Mouse (Mus musculus) liver, embryonic 14.5 days (tissue): ENCODE measurements around the gene Mtfr1l. TPM values are rescaled to one million over a fixed set of nuclear protein-coding genes. Genes with fewer than 3 reads are reported as not detected.
A peak's percentile ranks its signal among the peaks of the same experiment; 100 is the strongest.

Experiments
- ATAC-seq: fragments of 200-750 bp; cut with Nextera tagmentation; 2 replicates; pipeline ENCODE4 v1.8.0; 2017; ENCODE audit warnings: moderate number of reproducible peaks, mild to moderate bottlenecking, moderate library complexity; ENCODE audit not compliant: insufficient read depth
- DNase-seq, 3 experiments: peaks; one replicate each; pipeline ENCODE4 v3.0.0-alpha.2; 2012 to 2013; ENCODE audit warnings: low read depth in 3 of 3, low spot score in 3 of 3
- H3K27ac ChIP-seq: fragments of 300-500 bp; sonication (generic); 2 replicates; pipeline ENCODE4 v1.5.1; 2014; ENCODE audit warnings: moderate library complexity, mild to moderate bottlenecking, control low read depth, inconsistent platforms
- H3K27me3 ChIP-seq: fragments of 300-500 bp; sonication (generic); 2 replicates; pipeline ENCODE4 v1.6.1; 2014; ENCODE audit warnings: mild to moderate bottlenecking, low read length, moderate library complexity; ENCODE audit not compliant: control insufficient read depth, insufficient read depth
- H3K36me3 ChIP-seq: fragments of 300-500 bp; sonication (generic); replicated peaks from 2 replicates; pipeline ENCODE4 v1.6.1; 2014; ENCODE audit warnings: low read depth; ENCODE audit not compliant: control insufficient read depth, insufficient read depth
- H3K4me1 ChIP-seq, 2 experiments: fragments of 200-500 bp in 1 of 2; fragments of 300-500 bp in 1 of 2; sonication (generic) in 1 of 2; replicated peaks; 2 replicates each; pipeline ENCODE4 v1.6.1; 2012 to 2014; ENCODE audit warnings: antibody characterized with exemption in 1 of 2, inconsistent platforms in 1 of 2, low read length in 1 of 2; ENCODE audit not compliant: control insufficient read depth in 2 of 2, insufficient read depth in 2 of 2
- H3K4me2 ChIP-seq: fragments of 300-500 bp; sonication (generic); 2 replicates; pipeline ENCODE4 v1.6.1; 2014; ENCODE audit warnings: low read depth, mild to moderate bottlenecking, control low read depth, moderate library complexity
- H3K4me3 ChIP-seq, 2 experiments: fragments of 200-500 bp in 1 of 2; fragments of 300-500 bp in 1 of 2; sonication (generic) in 1 of 2; 2 replicates each; pipeline ENCODE4 v1.5.1; 2012 to 2014; ENCODE audit warnings: low read depth in 2 of 2, low read length in 2 of 2, mild to moderate bottlenecking in 2 of 2, control low read depth in 1 of 2, inconsistent platforms in 1 of 2, moderate library complexity in 1 of 2; ENCODE audit not compliant: insufficient read depth in 1 of 2
- H3K9ac ChIP-seq: fragments of 300-500 bp; sonication (generic); replicated peaks from 2 replicates; pipeline ENCODE4 v1.6.1; 2014; ENCODE audit warnings: mild to moderate bottlenecking, control low read depth, moderate library complexity
- H3K9me3 ChIP-seq: fragments of 300-500 bp; sonication (generic); 2 replicates; pipeline ENCODE4 v1.6.1; 2016; ENCODE audit warnings: low read length, mixed read lengths; ENCODE audit not compliant: control insufficient read depth
- CTCF ChIP-seq: IDR thresholded peaks from 2 replicates; pipeline ENCODE4 v1.5.1; 2016; ENCODE audit warnings: antibody characterized with exemption, low read depth, control low read depth
- EP300 ChIP-seq: IDR thresholded peaks from 2 replicates; pipeline ENCODE4 v1.6.1; 2016; ENCODE audit warnings: antibody characterized with exemption, low read depth
- WGBS: fragments of 180-500 bp; shearing (Covaris S2); extraction: QIAGEN DNeasy Blood & Tissue Kit; methylation state at CpG from one replicate; pipeline ENCODE4 v1.1.7; 2014; ENCODE audit not compliant: insufficient replicate concordance; 5-methylcytosine and 5-hydroxymethylcytosine counted together
- polyA plus RNA-seq, 2 experiments: library from polyadenylated mRNA; depleted of rRNA in 1 of 2; stranded (reverse) in 1 of 2; unstranded in 1 of 2; fragments of >200 nt; fragmentation: Nextera tagmentation in 1 of 2; extraction: Ambion mirVana in 1 of 2; gene quantifications; 2 replicates each; pipeline versions ENCODE4 v1.2.1 to v1.2.3; 2012 to 2014

Gene Mtfr1l
- polyA plus RNA-seq, 2 experiments = 28.4 to 41.6 TPM

- peaks cover 25 to 34% of the 10 kb centered on the region in 2 experiments for H3K4me1 ChIP-seq
- no peak for TF ChIP-seq CTCF
- TF ChIP-seq EP300 = no peak
- H3K9ac ChIP-seq = no peak overlapping the region
- H3K27ac ChIP-seq = no peak overlapping the region
- no peak overlapping the region for H3K4me3 ChIP-seq
- peak overlapping the region; percentile 74 for H3K4me2 ChIP-seq
- no peaks in the 10 kb centered on the region for H3K36me3 ChIP-seq
- WGBS = 50% methylated on average over 12 of the region's 12 CpGs
- ATAC-seq (no peak), DNase-seq (no peak)
- no peaks in the 10 kb centered on the region for H3K9me3 ChIP-seq
- H3K27me3 ChIP-seq = no peaks in the 10 kb centered on the region; the same call in 1 of the 2 replicates
Measured at GRCm38 (mm10) chr4:134497986-134498731, 37.0 kb downstream of the Mtfr1l start.

GRCm38 (mm10) chr4:134497223-134497622, 38.0 kb downstream of the Mtfr1l start:
- TF ChIP-seq EP300 (no peak), CTCF (no peak)
- H3K36me3 ChIP-seq = no peaks in the 10 kb centered on the region
- peak overlapping the region; percentile 74 for H3K4me2 ChIP-seq
- peak overlapping the region; percentile 45 for H3K9ac ChIP-seq
- WGBS = 8% methylated on average over 6 of the region's 6 CpGs
- no peak for DNase-seq
- no peaks in the 10 kb centered on the region for H3K9me3 ChIP-seq
- peaks cover 25 to 34% of the 10 kb centered on the region in 2 experiments for H3K4me1 ChIP-seq
- H3K4me3 ChIP-seq = peak overlapping the region; percentile 31 to 51
- ATAC-seq = peak; percentile 21
- no peaks in the 10 kb centered on the region; the same call in 1 of the 2 replicates for H3K27me3 ChIP-seq
- H3K27ac ChIP-seq = no peak overlapping the region

DNA sequence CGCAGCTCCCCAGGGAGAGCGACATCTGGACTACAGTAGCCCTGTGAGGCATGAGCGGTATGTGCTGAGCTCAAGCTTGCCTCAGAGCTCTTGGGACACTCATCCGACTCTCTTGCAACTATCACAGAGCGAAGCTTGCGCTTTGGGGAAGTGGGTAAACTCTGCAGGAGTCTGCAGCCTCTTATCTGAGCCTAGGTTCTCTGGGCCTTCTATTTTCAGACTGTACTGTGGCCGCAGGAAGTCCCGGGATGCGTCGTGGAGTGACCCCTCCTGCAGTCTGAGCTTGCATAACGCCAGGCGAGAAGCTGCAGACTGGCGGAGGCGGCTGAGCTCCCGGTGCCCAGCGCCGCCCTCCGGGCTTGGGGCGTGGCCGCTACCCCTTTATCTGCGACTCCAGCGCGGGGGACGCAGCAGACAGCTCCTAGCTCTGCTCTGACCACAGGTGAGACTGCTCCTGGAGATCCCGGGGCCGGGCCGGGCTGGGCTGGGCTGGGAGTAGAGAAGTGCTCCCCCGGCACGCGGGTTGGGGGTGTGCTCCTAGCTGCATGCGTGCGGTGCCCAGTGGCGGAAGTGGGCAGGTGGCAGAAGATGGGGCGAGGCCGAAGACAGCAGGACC, 38.5 kb downstream of the Mtfr1l start, which contains the start of gene Paqr7:
TSS of gene Paqr7 (plus strand) at position 103 of the 616 bp plus-strand sequence.
- peak; percentile 83 for ATAC-seq
- H3K9me3 ChIP-seq = no peaks in the 10 kb centered on the region
- 0 out of 2 replicates have a peak, but pooled peaks have one; percentile 19 for TF ChIP-seq CTCF
- TF ChIP-seq EP300 = 0 out of 2 replicates have a peak, but pooled peaks have one; percentile 28

DNA sequence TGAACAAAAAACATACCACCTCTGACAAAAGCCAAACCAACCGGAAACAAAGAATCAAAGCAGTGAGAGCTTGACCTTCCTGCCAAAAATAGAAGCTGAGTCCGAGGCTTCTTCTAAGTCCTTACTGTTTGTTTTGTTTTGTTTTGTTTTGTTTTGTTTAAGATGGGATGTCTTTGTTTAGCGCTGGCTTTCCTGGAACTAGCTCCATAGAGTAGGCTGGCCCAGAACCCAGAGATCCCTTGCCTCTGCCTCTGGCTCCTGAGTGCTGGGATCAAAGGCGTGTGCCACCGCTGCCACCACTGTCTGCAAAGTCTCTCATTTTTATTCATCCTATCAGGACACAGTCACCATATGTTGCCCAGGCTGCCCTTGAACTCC, 39.7 kb downstream of the Mtfr1l start:
- Histone ChIP-seq H3K27ac (no peak overlapping the region), H3K4me1 (peaks cover 25 to 34% of the 10 kb centered on the region in 2 experiments), H3K36me3 (no peaks in the 10 kb centered on the region), H3K27me3 (no peaks in the 10 kb centered on the region; the same call in 1 of the 2 replicates), H3K9ac (no peak overlapping the region), H3K4me2 (no peak overlapping the region), H3K4me3 (no peak overlapping the region), H3K9me3 (no peaks in the 10 kb centered on the region; the same call in 1 of the 2 replicates)
- DNase-seq (no peak), ATAC-seq (no peak)
- 65% methylated on average over 5 of the region's 5 CpGs for WGBS
- no peak for TF ChIP-seq CTCF

More for the DNA sequence above, 38.5 kb downstream of the Mtfr1l start, which contains the start of gene Paqr7:
- H3K4me3 ChIP-seq = peak within 1 kb of the TSS; percentile 31 to 51
- H3K36me3 ChIP-seq = no peaks in the 10 kb centered on the region
- H3K27me3 ChIP-seq = no peaks in the 10 kb centered on the region; the same call in 1 of the 2 replicates
- peak within 1 kb of the TSS; percentile 74 for H3K4me2 ChIP-seq
- H3K27ac ChIP-seq = peak within 1 kb of the TSS; percentile 18
- DNase-seq = peak in 2 of 3 experiments; percentile 59 to 60
- 1% methylated on average over 35 of the region's 35 CpGs for WGBS
- peak within 1 kb of the TSS; percentile 45 for H3K9ac ChIP-seq
- H3K4me1 ChIP-seq = peaks cover 25 to 34% of the 10 kb centered on the region in 2 experiments
